Mouse (Mus musculus) 416B (cell line): ENCODE measurements at regions not wholly inside any gene's neighbourhood (a gene's known extent, or its start where the extent isn't known, plus 50 kb on each side); places are given as distances from the start of the nearest gene placed in this dataset.

Experiments
- DNase-seq: peaks from one replicate; pipeline ENCODE4 v3.0.0; 2011; ENCODE audit warnings: low read depth

GRCm38 (mm10) chr10:17518423-17519175 is 204.4 kb upstream of the Cited2 start:
- no peak for DNase-seq

GRCm38 (mm10) chr10:17522026-17522541 is 200.9 kb upstream of the Cited2 start:
- peak; percentile 91 for DNase-seq

GRCm38 (mm10) chr10:17523558-17524328 is 199.3 kb upstream of the Cited2 start:
- DNase-seq = peak; percentile 31

GRCm38 (mm10) chr10:17527151-17527737 is 195.8 kb upstream of the Cited2 start:
- no peak for DNase-seq

GRCm38 (mm10) chr10:17528116-17528515 is 194.9 kb upstream of the Cited2 start:
- DNase-seq = peak; percentile 59

- DNase-seq = no peak
Observed at GRCm38 (mm10) chr10:17528846-17529245, 194.2 kb upstream of the Cited2 start.

- no peak for DNase-seq
Observed at GRCm38 (mm10) chr10:17529851-17530509, 193.0 kb upstream of the Cited2 start.

- DNase-seq = no peak
Observed at GRCm38 (mm10) chr10:17531021-17531420, 192.0 kb upstream of the Cited2 start.

GRCm38 (mm10) chr10:17538944-17539533 is 184.0 kb upstream of the Cited2 start:
- no peak for DNase-seq

- DNase-seq = peak; percentile 78
Observed at GRCm38 (mm10) chr10:17540404-17541375, 182.3 kb upstream of the Cited2 start.

- DNase-seq = no peak
Observed at GRCm38 (mm10) chr10:17542104-17542846, 180.7 kb upstream of the Cited2 start.

GRCm38 (mm10) chr10:17542847-17543421 is 180.1 kb upstream of the Cited2 start:
- no peak for DNase-seq

- DNase-seq = no peak
Observed at GRCm38 (mm10) chr10:17545291-17545690, 177.7 kb upstream of the Cited2 start.

- DNase-seq = no peak
Observed at GRCm38 (mm10) chr10:17547986-17548385, 175.0 kb upstream of the Cited2 start.

GRCm38 (mm10) chr10:17548629-17549580 is 174.1 kb upstream of the Cited2 start:
- DNase-seq = no peak

GRCm38 (mm10) chr10:17549711-17550637 is 173.0 kb upstream of the Cited2 start:
- DNase-seq = peak; percentile 98

GRCm38 (mm10) chr10:17550638-17551013 is 172.4 kb upstream of the Cited2 start:
- peak; percentile 91 for DNase-seq
